Mouse (Mus musculus) adrenal gland (tissue): ENCODE results near the gene Ccr5.

Source experiments
- intact Hi-C: fragments of 180-260 bp; cut with DNase I; formaldehyde crosslinking; loops from one replicate; pipeline ENCODE4 v1.15.1; 2025

The Ccr5 gene

DNA sequence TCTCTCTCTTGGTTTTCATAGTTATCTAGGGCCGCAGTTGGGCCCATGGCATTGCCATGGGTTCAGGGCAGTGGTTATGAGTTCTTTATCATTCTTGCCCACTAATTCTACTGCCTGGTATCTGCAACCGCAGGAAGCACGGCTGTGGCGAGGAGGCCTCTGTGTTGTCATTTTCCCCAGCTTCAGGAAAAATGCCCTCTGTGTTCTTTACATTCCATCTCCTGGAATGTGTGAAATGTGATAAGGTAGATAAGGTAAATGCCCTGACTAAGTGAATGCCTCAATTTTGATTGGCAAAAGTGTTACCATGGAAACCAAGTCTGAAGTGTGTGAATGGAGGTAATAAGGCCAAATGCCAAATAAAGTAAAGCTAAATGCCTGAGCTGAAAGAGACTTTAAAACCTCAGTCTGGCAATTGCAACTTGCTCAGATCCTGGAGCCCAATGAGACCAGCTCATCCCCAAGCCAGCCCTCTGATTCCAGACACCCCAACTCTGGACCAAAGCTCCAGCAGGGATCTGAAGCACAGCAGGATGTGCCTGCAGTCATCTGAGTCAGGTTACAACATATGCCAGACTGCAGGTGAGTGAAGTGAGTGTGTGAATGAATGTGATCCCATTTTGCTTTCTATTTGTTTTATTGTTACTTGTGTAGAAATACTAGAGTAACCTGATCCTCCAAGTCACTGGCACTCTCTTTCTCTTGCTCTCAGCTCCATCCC is 16.9 kb downstream of the Ccr5 start:
- intact Hi-C loops: no loop called here

- intact Hi-C loops: no loop called here
Observed at GRCm38 (mm10) chr9:124143678-124144077, 22.3 kb downstream of the Ccr5 start.

- intact Hi-C loops: no loop called here
Observed at GRCm38 (mm10) chr9:124146307-124146706, 25.0 kb downstream of the Ccr5 start.
